Mouse (Mus musculus) lung, adult 2 months (tissue): Measurements from ENCODE around the gene Ckb.

Experiments
- CTCF ChIP-seq: fragments of 200-500 bp; IDR thresholded peaks from 2 replicates; pipeline ENCODE4 v1.5.1; 2011; ENCODE audit warnings: mild to moderate bottlenecking, low read length, control low read depth; ENCODE audit not compliant: insufficient read depth
- POLR2A ChIP-seq: fragments of 200-500 bp; IDR thresholded peaks from 2 replicates; pipeline ENCODE4 v1.6.1; 2011; ENCODE audit warnings: low read depth, mild to moderate bottlenecking, control low read depth, low read length, borderline replicate concordance; ENCODE audit errors: extremely low read depth

- TF ChIP-seq CTCF: no peak
- no peak for TF ChIP-seq POLR2A
These were observed 31.2 kb upstream of the Ckb start for GRCm38 (mm10) chr12:111703301-111703700.
